Mouse (Mus musculus): ENCODE data around the gene Gna14.

DNA sequence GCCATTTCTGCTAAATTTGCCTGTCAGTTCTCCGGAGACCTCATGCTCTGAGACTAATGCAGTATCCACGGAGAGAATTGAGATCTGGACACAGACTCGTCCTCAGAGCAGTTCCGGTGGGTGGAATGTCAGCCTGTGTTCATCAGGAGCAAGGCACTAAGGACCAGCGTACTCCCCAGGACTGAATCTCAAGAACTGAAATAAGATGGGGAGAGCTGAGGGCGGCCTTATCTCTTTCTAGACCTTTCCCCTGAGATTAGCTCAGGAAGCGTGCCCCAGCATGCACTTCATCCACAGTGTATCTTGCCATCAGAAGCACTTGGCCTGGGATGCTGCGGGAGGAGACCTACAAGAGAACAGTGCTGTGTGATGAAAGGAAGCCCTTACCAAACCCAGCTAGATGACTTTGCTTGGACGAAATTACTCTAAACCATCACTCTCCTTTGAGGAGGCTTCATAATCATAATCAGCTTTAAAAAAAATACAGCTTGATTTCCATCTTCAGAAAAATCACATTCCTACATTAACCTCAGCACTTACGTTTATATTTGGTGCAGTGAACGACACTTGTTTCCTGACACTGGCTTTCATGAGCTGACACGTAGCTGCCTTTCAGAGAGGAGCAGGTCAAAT is 41.9 kb downstream of the Gna14 start:
- no peak for TF ChIP-seq CTCF (IDR thresholded peaks at IDR 0.05; ENCODE audit: borderline replicate concordance, insufficient read depth, low read depth, low read length)
- TF ChIP-seq POLR2A (IDR thresholded peaks at IDR 0.05; ENCODE audit: borderline replicate concordance, insufficient read depth, low read length), result no peak

All from cerebellum, adult 2 months (tissue).